Mouse (Mus musculus) heart, embryonic 13.5 days (tissue): Measurements from ENCODE around the gene Fhit. TPM values are rescaled to one million over a fixed set of nuclear protein-coding genes. Genes with fewer than 3 reads are reported as not detected.

ENCODE experiments used
- ATAC-seq: fragments of 200-750 bp; cut with Nextera tagmentation; 2 replicates; pipeline ENCODE4 v1.8.0; 2017; ENCODE audit warnings: moderate TSS enrichment; ENCODE audit not compliant: insufficient number of reproducible peaks, low FRiP score, low TSS enrichment; ENCODE audit errors: extremely low read depth
- H3K27ac ChIP-seq: fragments of 300-500 bp; sonication (generic); replicated peaks from 2 replicates; pipeline ENCODE4 v1.5.1; 2015; ENCODE audit warnings: moderate library complexity, mild to moderate bottlenecking, inconsistent platforms
- H3K27me3 ChIP-seq: fragments of 300-500 bp; sonication (generic); replicated peaks from 2 replicates; pipeline ENCODE4 v1.6.1; 2015; ENCODE audit warnings: mild to moderate bottlenecking, inconsistent platforms
- H3K36me3 ChIP-seq: fragments of 300-500 bp; sonication (generic); 2 replicates; pipeline ENCODE4 v1.6.1; 2015; ENCODE audit warnings: mild to moderate bottlenecking, inconsistent platforms
- H3K4me1 ChIP-seq: fragments of 300-500 bp; sonication (generic); 2 replicates; pipeline ENCODE4 v1.6.1; 2015; ENCODE audit warnings: inconsistent platforms
- H3K4me2 ChIP-seq: fragments of 300-500 bp; sonication (generic); 2 replicates; pipeline ENCODE4 v1.6.1; 2015; ENCODE audit warnings: inconsistent platforms, mild to moderate bottlenecking, moderate library complexity
- H3K4me3 ChIP-seq: fragments of 300-500 bp; sonication (generic); 2 replicates; pipeline ENCODE4 v1.5.1; 2015; ENCODE audit warnings: moderate library complexity, mild to moderate bottlenecking, inconsistent platforms
- H3K9ac ChIP-seq: fragments of 300-500 bp; sonication (generic); 2 replicates; pipeline ENCODE4 v1.6.1; 2015; ENCODE audit warnings: inconsistent platforms, mild to moderate bottlenecking, moderate library complexity
- H3K9me3 ChIP-seq: fragments of 300-500 bp; sonication (generic); 2 replicates; pipeline ENCODE4 v1.6.1; 2016; ENCODE audit warnings: inconsistent platforms
- WGBS: fragments of 180-500 bp; shearing (Covaris S2); methylation state at CpG from one replicate; pipeline ENCODE4 v1.1.7; 2015; ENCODE audit warnings: mixed read lengths; 5-methylcytosine and 5-hydroxymethylcytosine counted together
- polyA plus RNA-seq: library from polyadenylated mRNA; unstranded; fragments of >200 nt; fragmentation: Nextera tagmentation; extraction: Ambion mirVana; gene quantifications from 2 replicates; pipeline ENCODE4 v1.2.1, GENCODE M21; 2015

Fhit gene
- polyA plus RNA-seq, 1 experiment from 2014 or later: 4.4 TPM

DNA sequence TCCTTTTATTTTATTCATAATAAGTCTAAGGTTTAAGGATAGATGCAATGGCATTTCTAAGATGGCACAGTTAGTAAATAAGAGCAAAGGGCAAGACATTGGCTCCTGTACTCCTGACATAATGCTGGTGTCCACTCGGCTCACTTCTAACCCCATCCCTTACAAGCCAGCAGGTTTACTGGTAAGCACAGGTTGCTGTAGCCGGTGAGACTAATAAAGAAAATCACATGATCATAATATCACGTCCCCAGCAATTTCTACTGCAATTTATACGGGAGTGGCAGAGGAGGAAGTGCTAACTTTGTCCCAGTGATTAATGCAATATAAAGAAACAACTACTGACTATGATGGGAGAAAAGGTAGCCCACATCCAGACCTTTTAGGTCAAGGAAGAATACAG lies 956.5 kb downstream of the Fhit start:
- Histone ChIP-seq H3K27me3 (no peaks in the 10 kb centered on the region), H3K9me3 (no peaks in the 10 kb centered on the region), H3K4me1 (no peaks in the 10 kb centered on the region), H3K4me3 (no peak overlapping the region), H3K4me2 (no peak overlapping the region), H3K9ac (no peak overlapping the region), H3K27ac (no peak overlapping the region), H3K36me3 (no peaks in the 10 kb centered on the region)
- no peak for ATAC-seq
- 74% methylated on average over 4 of the region's 4 CpGs for WGBS

GRCm38 (mm10) chr14:10194130-10194529 lies 967.7 kb downstream of the Fhit start:
- Histone ChIP-seq H3K27ac (peak overlapping the region; percentile 70), H3K9me3 (no peaks in the 10 kb centered on the region), H3K27me3 (no peaks in the 10 kb centered on the region), H3K36me3 (no peaks in the 10 kb centered on the region), H3K4me2 (peak overlapping the region; percentile 24), H3K9ac (no peak overlapping the region), H3K4me1 (peaks cover 32% of the 10 kb centered on the region), H3K4me3 (no peak overlapping the region)
- ATAC-seq: peak; percentile 70; the same call in 1 of the 2 replicates
- 19% methylated on average over 5 of the region's 5 CpGs for WGBS

DNA sequence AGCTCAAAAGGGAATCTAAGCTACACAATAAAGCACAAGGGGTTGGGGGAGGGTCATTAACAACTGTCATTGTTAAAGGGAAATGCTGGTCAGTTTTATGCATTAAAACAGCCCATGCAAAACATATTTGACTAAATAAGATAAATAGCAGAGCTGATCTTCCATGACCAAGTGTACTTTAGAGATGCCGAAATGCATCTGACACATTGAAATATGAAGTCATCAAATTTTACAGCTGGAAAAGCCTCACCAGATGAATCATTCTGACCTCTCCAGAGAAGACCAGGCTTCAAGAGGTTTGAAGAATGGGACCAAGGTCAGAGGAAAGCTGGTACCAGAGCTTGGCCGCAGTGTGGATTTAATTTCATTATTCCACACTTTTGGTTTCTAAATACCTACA lies 990.1 kb downstream of the Fhit start:
- Histone ChIP-seq H3K9ac (no peak overlapping the region), H3K9me3 (no peaks in the 10 kb centered on the region), H3K27me3 (no peaks in the 10 kb centered on the region), H3K4me2 (no peak overlapping the region), H3K4me3 (no peak overlapping the region), H3K27ac (no peak overlapping the region), H3K4me1 (peaks cover 7% of the 10 kb centered on the region; the same call in 1 of the 2 replicates), H3K36me3 (no peaks in the 10 kb centered on the region)
- WGBS: 87% methylated on average over 2 of the region's 2 CpGs
- ATAC-seq: no peak

DNA sequence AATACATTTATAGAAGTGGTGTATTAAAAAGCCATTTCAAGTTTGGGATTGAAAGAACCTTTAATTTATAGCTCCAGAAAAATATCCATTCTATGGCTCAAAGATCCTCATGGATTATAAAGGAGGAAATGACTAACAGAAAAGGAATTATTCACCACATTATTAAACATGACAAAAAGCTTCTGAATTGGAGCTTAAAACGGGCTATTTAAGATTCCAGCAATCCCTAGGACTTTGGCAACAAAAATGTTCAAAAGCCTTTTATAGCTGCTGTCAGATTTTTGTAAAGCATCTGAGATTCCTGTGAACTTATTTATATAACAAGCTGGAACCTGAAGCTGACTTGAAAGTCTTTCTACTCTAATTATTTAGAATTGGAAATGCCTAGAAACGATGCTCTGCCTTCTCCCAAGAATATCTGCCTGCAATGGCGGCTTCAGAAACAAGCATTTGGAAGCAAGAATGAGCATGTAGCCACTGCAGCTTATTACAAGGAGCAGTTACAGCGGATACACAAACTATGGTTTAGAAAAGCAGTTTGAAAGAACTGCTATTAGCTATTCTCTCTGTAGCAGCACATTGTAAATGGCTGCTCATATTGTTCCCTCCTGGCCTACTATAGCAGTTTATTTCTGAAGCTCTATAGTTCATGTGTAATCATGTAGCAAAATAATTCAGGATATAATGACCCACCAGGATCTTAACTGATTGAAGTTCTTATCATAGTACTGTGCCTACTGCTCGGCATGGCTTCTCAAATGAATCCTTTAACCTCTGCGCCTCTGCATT lies 995.0 kb downstream of the Fhit start:
- Histone ChIP-seq H3K27me3 (no peaks in the 10 kb centered on the region), H3K9me3 (no peaks in the 10 kb centered on the region), H3K4me2 (no peak overlapping the region), H3K36me3 (no peaks in the 10 kb centered on the region), H3K9ac (no peak overlapping the region), H3K4me1 (no peaks in the 10 kb centered on the region), H3K4me3 (no peak overlapping the region), H3K27ac (no peak overlapping the region)
- no peak for ATAC-seq
- 72% methylated on average over 6 of the region's 6 CpGs for whole genome bisulfite sequencing

GRCm38 (mm10) chr14:10149872-10150271 lies 1012.0 kb downstream of the Fhit start:
- no peak overlapping the region for H3K4me2 ChIP-seq
- H3K27me3 ChIP-seq: no peaks in the 10 kb centered on the region
- no peak for ATAC-seq
- H3K9ac ChIP-seq: no peak overlapping the region
- no peaks in the 10 kb centered on the region for H3K9me3 ChIP-seq
- H3K27ac ChIP-seq: no peak overlapping the region
- H3K4me1 ChIP-seq: no peaks in the 10 kb centered on the region
- H3K4me3 ChIP-seq: no peak overlapping the region
- WGBS: 46% methylated on average over 5 of the region's 5 CpGs
- no peaks in the 10 kb centered on the region for H3K36me3 ChIP-seq

GRCm38 (mm10) chr14:10139311-10139710 lies 1022.5 kb downstream of the Fhit start:
- no peak overlapping the region for H3K9ac ChIP-seq
- no peak overlapping the region for H3K4me3 ChIP-seq
- H3K9me3 ChIP-seq: no peaks in the 10 kb centered on the region
- ATAC-seq: no peak
- no peak overlapping the region for H3K4me2 ChIP-seq
- H3K4me1 ChIP-seq: no peaks in the 10 kb centered on the region
- no peak overlapping the region for H3K27ac ChIP-seq
- no peaks in the 10 kb centered on the region for H3K36me3 ChIP-seq
- H3K27me3 ChIP-seq: no peaks in the 10 kb centered on the region

DNA sequence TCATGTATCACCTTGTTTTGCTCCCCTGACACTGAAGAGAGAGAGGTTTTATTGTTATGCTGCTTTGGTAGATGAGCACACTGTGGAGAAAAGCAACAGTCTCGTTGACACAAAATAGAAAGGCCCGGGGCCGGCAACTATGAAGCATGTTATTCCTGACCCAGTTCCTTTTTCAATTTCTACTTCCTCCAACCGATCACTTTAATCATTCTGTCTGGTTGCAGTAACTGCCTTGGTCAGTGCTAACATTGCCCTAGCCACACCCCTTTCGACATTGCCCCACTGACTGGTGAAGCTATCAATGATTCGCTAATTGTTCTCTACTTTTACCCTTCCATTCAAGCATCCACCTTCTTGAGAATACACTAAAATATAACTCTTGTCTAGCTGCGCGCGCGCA lies 1028.0 kb downstream of the Fhit start:
- ATAC-seq: no peak
- no peaks in the 10 kb centered on the region for H3K36me3 ChIP-seq
- no peaks in the 10 kb centered on the region for H3K27me3 ChIP-seq
- H3K9ac ChIP-seq: no peak overlapping the region
- no peak overlapping the region for H3K4me2 ChIP-seq
- 84% methylated on average over 10 of the region's 10 CpGs for WGBS
- peaks cover 5% of the 10 kb centered on the region; the same call in 1 of the 2 replicates for H3K9me3 ChIP-seq
- no peak overlapping the region for H3K4me3 ChIP-seq
- H3K27ac ChIP-seq: no peak overlapping the region
- no peaks in the 10 kb centered on the region for H3K4me1 ChIP-seq

DNA sequence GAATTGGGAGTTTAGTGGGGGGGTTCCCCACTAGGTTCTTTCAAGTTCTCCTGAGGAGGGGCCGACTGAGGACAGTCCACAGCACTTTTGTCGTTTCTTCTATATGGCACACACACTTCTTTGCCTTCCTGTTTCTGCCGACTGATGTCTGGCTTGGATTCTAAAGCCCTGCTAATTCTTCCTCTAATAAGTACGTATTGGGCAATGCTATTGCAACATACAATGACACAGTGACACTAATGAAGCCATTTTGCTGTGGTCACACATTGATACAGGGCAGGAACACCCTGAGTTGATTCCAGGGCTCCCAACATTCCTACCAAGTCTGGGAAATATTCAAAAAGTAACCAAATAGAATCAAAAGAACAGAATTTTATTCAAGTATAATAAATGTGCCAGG lies 1032.2 kb downstream of the Fhit start:
- no peak overlapping the region for H3K27ac ChIP-seq
- no peaks in the 10 kb centered on the region for H3K36me3 ChIP-seq
- ATAC-seq: no peak
- no peaks in the 10 kb centered on the region for H3K27me3 ChIP-seq
- no peaks in the 10 kb centered on the region for H3K4me1 ChIP-seq
- H3K4me3 ChIP-seq: no peak overlapping the region
- 79% methylated on average over 4 of the region's 4 CpGs for WGBS
- H3K9me3 ChIP-seq: peaks cover 5% of the 10 kb centered on the region; the same call in 1 of the 2 replicates
- H3K4me2 ChIP-seq: no peak overlapping the region
- no peak overlapping the region for H3K9ac ChIP-seq

DNA sequence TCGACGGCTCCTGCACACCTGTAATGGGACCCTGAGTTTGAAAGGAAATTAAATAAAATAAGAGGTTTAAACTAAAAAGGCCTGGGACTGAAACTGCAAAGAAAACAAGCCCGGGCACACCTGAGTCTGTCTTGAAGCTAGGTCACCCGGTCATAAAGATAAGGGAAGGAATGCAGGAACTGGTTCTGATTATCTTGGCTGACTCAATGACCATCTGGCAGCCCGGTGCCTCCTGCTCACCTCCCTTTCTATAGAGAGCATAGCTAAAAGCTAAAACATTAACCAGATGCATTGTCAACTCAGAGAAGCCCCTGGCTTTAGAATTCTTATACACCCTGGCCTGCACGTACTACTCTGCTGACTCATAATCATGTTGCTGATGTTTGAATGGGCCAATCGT lies 1032.7 kb downstream of the Fhit start:
- WGBS: 48% methylated on average over 7 of the region's 7 CpGs
- ATAC-seq: no peak
- peaks cover 5% of the 10 kb centered on the region; the same call in 1 of the 2 replicates for H3K9me3 ChIP-seq
- no peak overlapping the region for H3K9ac ChIP-seq
- H3K4me3 ChIP-seq: no peak overlapping the region
- no peaks in the 10 kb centered on the region for H3K27me3 ChIP-seq
- H3K36me3 ChIP-seq: no peaks in the 10 kb centered on the region
- H3K27ac ChIP-seq: no peak overlapping the region
- no peaks in the 10 kb centered on the region for H3K4me1 ChIP-seq
- H3K4me2 ChIP-seq: no peak overlapping the region

DNA sequence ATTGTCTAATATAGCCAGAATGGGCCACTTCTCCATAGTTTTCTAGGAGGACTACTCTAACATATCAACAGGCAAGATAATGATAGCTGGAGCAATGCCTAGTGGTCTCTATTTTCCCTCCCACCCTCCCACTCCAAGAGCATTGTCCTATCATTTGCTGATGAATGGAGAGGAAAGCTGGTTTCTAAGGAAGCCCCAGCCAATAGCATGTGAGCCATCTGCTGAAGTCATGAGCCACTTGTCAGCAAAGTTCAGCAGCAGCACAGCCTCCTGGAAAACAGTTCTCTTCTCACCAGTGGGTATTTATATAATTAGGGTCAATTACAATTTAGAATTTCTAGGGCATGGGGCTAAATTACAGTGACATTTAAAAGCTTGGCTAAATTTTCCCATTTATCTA lies 1035.3 kb downstream of the Fhit start:
- Histone ChIP-seq H3K9me3 (peaks cover 5% of the 10 kb centered on the region; the same call in 1 of the 2 replicates), H3K27ac (no peak overlapping the region), H3K4me2 (no peak overlapping the region), H3K4me1 (no peaks in the 10 kb centered on the region), H3K27me3 (no peaks in the 10 kb centered on the region), H3K9ac (no peak overlapping the region), H3K36me3 (no peaks in the 10 kb centered on the region), H3K4me3 (no peak overlapping the region)
- ATAC-seq: no peak

- Histone ChIP-seq H3K27ac (no peak overlapping the region), H3K9me3 (no peaks in the 10 kb centered on the region), H3K4me1 (no peaks in the 10 kb centered on the region), H3K4me2 (no peak overlapping the region), H3K9ac (no peak overlapping the region), H3K27me3 (no peaks in the 10 kb centered on the region), H3K4me3 (no peak overlapping the region), H3K36me3 (no peaks in the 10 kb centered on the region)
- ATAC-seq: no peak
- WGBS: 81% methylated on average over 4 of the region's 4 CpGs
These were observed 1039.7 kb downstream of the Fhit start for GRCm38 (mm10) chr14:10122176-10122575.

GRCm38 (mm10) chr14:10096236-10096635 lies 1065.6 kb downstream of the Fhit start:
- H3K4me2 ChIP-seq: no peak overlapping the region
- H3K9me3 ChIP-seq: no peaks in the 10 kb centered on the region

More at GRCm38 (mm10) chr14:10096236-10096635, 1065.6 kb downstream of the Fhit start:
- H3K27me3 ChIP-seq: no peaks in the 10 kb centered on the region
- H3K36me3 ChIP-seq: no peaks in the 10 kb centered on the region
- H3K4me1 ChIP-seq: no peaks in the 10 kb centered on the region
- H3K9ac ChIP-seq: no peak overlapping the region
- 82% methylated on average over 2 of the region's 2 CpGs for WGBS
- ATAC-seq: no peak
- no peak overlapping the region for H3K4me3 ChIP-seq
- H3K27ac ChIP-seq: no peak overlapping the region
